Mouse (Mus musculus) neural tube, embryonic 13.5 days (tissue): ENCODE data around the gene Tmem151b. TPM values are rescaled to one million over a fixed set of nuclear protein-coding genes. Genes with fewer than 3 reads are reported as not detected.

Experiments
- ATAC-seq: fragments of 200-750 bp; cut with Nextera tagmentation; 2 replicates; pipeline ENCODE4 v1.8.0; 2017; ENCODE audit warnings: low read depth, mild to moderate bottlenecking, moderate TSS enrichment, moderate library complexity
- H3K27ac ChIP-seq: fragments of 300-500 bp; sonication (generic); replicated peaks from 2 replicates; pipeline ENCODE4 v1.5.1; 2015; ENCODE audit warnings: moderate library complexity, mild to moderate bottlenecking, inconsistent platforms
- H3K27me3 ChIP-seq: fragments of 300-500 bp; sonication (generic); 2 replicates; pipeline ENCODE4 v1.6.1; 2015; ENCODE audit warnings: mild to moderate bottlenecking, inconsistent platforms
- H3K36me3 ChIP-seq: fragments of 300-500 bp; sonication (generic); 2 replicates; pipeline ENCODE4 v1.6.1; 2015; ENCODE audit warnings: mild to moderate bottlenecking, inconsistent platforms
- H3K4me1 ChIP-seq: fragments of 300-500 bp; sonication (generic); replicated peaks from 2 replicates; pipeline ENCODE4 v1.6.1; 2015; ENCODE audit warnings: inconsistent platforms
- H3K4me2 ChIP-seq: fragments of 300-500 bp; sonication (generic); 2 replicates; pipeline ENCODE4 v1.6.1; 2015; ENCODE audit warnings: inconsistent platforms, mild to moderate bottlenecking, moderate library complexity
- H3K4me3 ChIP-seq: fragments of 300-500 bp; sonication (generic); 2 replicates; pipeline ENCODE4 v1.5.1; 2015; ENCODE audit warnings: mild to moderate bottlenecking, inconsistent platforms
- H3K9ac ChIP-seq: fragments of 300-500 bp; sonication (generic); 2 replicates; pipeline ENCODE4 v1.6.1; 2015; ENCODE audit warnings: moderate library complexity, mild to moderate bottlenecking, inconsistent platforms
- H3K9me3 ChIP-seq: fragments of 300-500 bp; sonication (generic); 2 replicates; pipeline ENCODE4 v1.6.1; 2016; ENCODE audit warnings: inconsistent platforms
- WGBS: fragments of 180-500 bp; shearing (Covaris S2); methylation state at CpG from one replicate; pipeline ENCODE4 v1.1.7; 2015; 5-methylcytosine and 5-hydroxymethylcytosine counted together
- polyA plus RNA-seq: library from polyadenylated mRNA; unstranded; fragments of >200 nt; fragmentation: Nextera tagmentation; extraction: Ambion mirVana; gene quantifications from 2 replicates; pipeline ENCODE4 v1.2.1, GENCODE M21; 2015

Tmem151b gene
- polyA plus RNA-seq, 1 experiment from 2014 or later = 22.6 TPM

DNA sequence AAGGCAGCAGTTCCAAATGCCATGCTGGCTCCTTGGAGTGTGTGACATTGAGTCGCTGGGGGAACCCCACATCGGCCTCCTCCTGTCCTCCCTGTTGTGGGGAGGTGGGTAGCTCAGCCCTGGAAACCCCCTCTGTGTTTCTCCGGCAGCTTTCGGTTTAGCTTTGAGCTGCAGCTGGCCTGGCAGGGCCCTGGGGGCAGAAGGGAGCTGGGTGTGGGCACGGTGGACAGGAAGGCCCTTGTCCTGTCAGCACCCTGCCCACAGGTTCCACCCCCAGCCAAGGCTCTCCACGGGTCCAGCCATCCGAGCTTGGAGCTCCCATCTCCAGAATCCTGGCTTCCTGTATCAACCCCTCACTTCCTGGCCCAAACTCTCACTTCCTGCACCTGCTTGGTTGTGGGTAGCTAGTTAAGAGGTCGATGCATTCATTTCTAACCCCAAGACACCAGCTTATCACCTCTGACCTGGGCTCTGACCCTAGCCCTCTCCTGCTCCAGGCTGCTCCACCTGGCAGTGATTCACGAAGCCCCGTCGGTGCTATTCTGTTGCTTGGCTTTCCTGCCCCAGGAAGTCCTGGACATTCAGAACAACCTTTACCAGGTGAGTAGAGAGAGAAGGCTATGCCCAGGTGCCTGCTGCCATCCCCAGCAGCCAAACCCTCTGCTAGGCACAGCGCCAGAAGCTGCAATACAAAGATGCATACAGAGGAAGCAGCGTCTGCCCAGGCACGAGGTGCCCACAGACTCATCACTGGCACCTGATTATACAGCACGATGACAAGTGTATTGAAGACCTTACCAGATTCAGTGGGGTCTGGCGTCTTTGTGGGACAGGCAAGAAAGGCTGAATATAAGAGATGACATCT, 8.8 kb upstream of the Tmem151b start:
- Histone ChIP-seq H3K4me3 (no peak overlapping the region), H3K27me3 (peaks cover 11% of the 10 kb centered on the region), H3K27ac (no peak overlapping the region), H3K36me3 (no peaks in the 10 kb centered on the region), H3K9ac (no peak overlapping the region), H3K4me2 (no peak overlapping the region), H3K9me3 (no peaks in the 10 kb centered on the region), H3K4me1 (peaks cover 20% of the 10 kb centered on the region)
- ATAC-seq = no peak
- WGBS = 73% methylated on average over 16 of the region's 16 CpGs

DNA sequence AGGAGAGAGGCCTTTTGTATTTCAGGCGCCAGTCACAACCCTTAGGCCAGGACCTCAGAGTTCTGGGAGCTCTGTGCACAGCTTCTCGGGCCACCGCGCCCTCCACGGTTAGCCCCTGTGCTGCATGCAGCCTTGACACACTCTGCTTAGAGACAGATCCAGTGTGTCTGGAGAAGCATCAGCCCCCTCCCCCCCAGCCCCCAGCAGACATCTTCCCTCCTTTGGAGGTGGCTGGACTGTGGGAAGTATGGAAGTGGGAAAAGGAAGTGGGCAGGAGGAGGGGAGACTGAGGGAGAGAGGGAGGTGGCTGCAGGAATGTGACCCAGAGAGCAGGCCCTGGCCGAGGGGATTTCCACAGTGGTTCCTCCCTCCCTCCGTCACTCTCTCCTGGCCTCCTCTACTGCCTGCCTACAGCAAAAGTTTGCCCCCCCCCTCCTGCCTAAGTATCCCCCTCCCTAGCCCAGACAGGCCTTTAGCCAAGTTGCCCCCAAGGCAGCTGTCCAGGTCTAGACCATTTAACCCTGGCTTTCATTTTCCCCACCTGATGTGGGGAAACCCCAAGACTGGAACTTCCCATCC, 7.9 kb upstream of the Tmem151b start:
- Histone ChIP-seq H3K36me3 (no peaks in the 10 kb centered on the region), H3K9me3 (no peaks in the 10 kb centered on the region), H3K4me1 (peaks cover 20% of the 10 kb centered on the region), H3K27me3 (peaks cover 14% of the 10 kb centered on the region), H3K9ac (0 out of 2 replicates have a peak overlapping the region, but pooled peaks have one; percentile 31), H3K27ac (no peak overlapping the region), H3K4me2 (no peak overlapping the region), H3K4me3 (no peak overlapping the region)
- ATAC-seq = no peak
- WGBS = 68% methylated on average over 7 of the region's 7 CpGs

DNA sequence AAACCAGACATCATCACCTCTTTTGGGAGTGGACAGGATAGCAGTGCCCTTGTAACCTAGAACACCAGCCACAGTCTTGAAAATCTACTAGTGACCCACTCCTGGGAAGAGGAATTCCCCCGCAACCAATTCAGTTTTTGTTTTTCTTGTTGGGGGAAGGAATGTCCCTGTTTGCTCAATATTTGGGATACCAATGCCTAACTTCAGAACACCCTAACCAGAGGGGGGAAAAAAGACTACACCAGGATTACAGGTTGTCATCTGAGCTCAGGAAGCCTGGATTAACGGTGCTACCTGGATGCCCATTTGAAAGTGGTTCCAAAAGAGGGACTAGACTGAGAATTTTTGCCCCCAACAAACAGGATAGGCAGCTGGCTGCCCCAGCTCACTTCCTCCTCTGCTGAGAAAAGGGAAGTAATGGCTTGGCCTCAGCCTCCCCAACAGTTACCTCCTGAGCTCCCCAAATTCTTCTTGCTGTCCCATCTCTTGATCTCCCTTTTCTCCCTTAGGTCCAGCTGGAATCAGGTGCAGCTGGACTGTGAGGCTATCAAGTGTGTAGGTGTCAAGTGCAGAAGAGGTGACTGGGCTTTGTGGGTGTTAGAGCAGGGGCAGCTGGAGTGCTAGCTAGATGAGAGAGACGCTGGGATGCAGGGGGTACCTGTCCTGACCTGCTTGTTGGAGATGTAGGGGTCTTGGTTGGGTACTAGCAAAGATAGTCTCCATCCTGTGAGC, 7.2 kb upstream of the Tmem151b start:
- 73% methylated on average over 3 of the region's 3 CpGs for WGBS
- H3K4me2 ChIP-seq = peak overlapping the region; percentile 97
- no peaks in the 10 kb centered on the region for H3K9me3 ChIP-seq
- ATAC-seq = no peak
- peak overlapping the region; percentile 81; the same call in 1 of the 2 replicates for H3K9ac ChIP-seq
- peaks cover 14% of the 10 kb centered on the region for H3K27me3 ChIP-seq
- no peaks in the 10 kb centered on the region for H3K36me3 ChIP-seq
- peaks cover 24% of the 10 kb centered on the region for H3K4me1 ChIP-seq
- H3K27ac ChIP-seq = no peak overlapping the region
- peak overlapping the region; percentile 67 for H3K4me3 ChIP-seq

- Histone ChIP-seq H3K4me2 (peak overlapping the region; percentile 97), H3K27me3 (peaks cover 16% of the 10 kb centered on the region), H3K9me3 (no peaks in the 10 kb centered on the region), H3K36me3 (no peaks in the 10 kb centered on the region), H3K4me3 (peak overlapping the region; percentile 67), H3K27ac (no peak overlapping the region), H3K4me1 (peaks cover 26% of the 10 kb centered on the region), H3K9ac (peak overlapping the region; percentile 81)
- 5% methylated on average over 14 of the region's 14 CpGs for WGBS
- 0 out of 2 replicates have a peak, but pooled peaks have one; percentile 2 for ATAC-seq
Observed at GRCm38 (mm10) chr17:45556107-45556489, 6.6 kb upstream of the Tmem151b start.

GRCm38 (mm10) chr17:45555452-45556106, 6.1 kb upstream of the Tmem151b start, which contains the start of gene Nfkbie:
Gene Nfkbie (plus strand): TSS chr17:45555703.
- under 1% methylated on average over 45 of the region's 45 CpGs for WGBS
- peak; percentile 82 for ATAC-seq
- H3K9ac ChIP-seq = peak within 1 kb of the TSS; percentile 81
- no peak within 1 kb of the TSS for H3K27ac ChIP-seq
- H3K27me3 ChIP-seq = peaks cover 21% of the 10 kb centered on the region
- H3K36me3 ChIP-seq = no peaks in the 10 kb centered on the region
- no peaks in the 10 kb centered on the region for H3K9me3 ChIP-seq
- H3K4me3 ChIP-seq = peak within 1 kb of the TSS; percentile 67
- peak within 1 kb of the TSS; percentile 97 for H3K4me2 ChIP-seq
- peaks cover 26% of the 10 kb centered on the region for H3K4me1 ChIP-seq

- WGBS = 65% methylated on average over 1 of the region's 1 CpGs
- H3K4me2 ChIP-seq = no peak overlapping the region
- ATAC-seq = no peak
- H3K27me3 ChIP-seq = peaks cover 25% of the 10 kb centered on the region
- H3K27ac ChIP-seq = no peak overlapping the region
- H3K9me3 ChIP-seq = no peaks in the 10 kb centered on the region
- no peaks in the 10 kb centered on the region for H3K36me3 ChIP-seq
- H3K4me1 ChIP-seq = peaks cover 35% of the 10 kb centered on the region
- no peak overlapping the region for H3K4me3 ChIP-seq
- H3K9ac ChIP-seq = no peak overlapping the region
Observed at GRCm38 (mm10) chr17:45554420-45554819, 4.9 kb upstream of the Tmem151b start.

DNA sequence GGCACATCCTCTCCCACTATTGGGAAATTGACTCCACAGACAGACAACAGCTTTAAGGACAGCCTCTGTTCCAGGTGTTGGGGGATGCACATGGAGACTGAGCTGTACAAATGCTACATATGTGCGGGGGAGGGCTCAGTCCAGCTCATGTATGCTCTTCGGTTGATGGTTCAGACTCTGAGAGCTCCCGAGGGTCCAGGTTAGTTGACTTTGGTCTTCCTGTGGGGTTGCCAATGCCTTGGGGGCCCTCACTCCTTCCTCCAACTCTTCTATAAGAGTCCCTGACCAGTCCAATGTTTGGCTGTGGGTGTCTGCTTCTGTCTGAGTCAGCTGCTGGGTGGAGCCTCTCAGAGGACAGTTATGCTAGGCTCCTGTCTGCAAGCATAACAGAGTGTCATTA, 3.6 kb upstream of the Tmem151b start:
- peaks cover 29% of the 10 kb centered on the region for H3K27me3 ChIP-seq
- no peak overlapping the region for H3K9ac ChIP-seq
- WGBS = 82% methylated on average over 3 of the region's 3 CpGs

DNA sequence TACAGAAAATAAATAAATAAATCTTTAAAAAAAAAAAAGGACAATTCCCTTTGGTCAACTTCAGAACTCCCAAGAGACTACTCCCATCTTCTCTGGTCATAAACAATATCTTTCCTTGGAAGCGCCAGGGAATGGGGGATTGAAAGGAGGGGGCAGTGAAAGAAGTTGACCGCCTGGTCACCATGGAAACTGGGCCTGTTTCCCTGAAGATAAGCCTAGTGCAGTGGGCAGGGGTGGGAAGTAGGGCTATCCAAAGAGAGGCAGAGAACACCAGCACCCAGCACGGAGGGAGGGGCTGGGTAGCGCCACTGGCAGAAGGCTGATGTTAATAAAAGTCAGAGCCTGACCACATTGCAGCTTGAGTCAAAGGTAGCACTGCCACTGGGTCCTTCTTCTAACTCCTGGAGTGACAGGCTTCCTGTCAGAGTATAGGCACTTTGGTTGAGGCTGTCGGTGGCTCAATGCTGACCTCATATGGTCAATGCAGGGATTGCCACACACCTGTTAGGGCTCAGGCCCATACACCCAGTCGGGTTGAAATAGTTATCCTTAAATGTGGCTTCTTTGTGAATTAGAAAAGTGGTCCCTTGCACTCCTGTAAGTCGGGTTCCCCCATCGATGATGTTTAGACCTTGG, 2.5 kb upstream of the Tmem151b start:
- H3K27ac ChIP-seq = no peak overlapping the region
- no peak overlapping the region for H3K4me2 ChIP-seq
- H3K4me1 ChIP-seq = peaks cover 49% of the 10 kb centered on the region
- no peak overlapping the region for H3K9ac ChIP-seq
- H3K9me3 ChIP-seq = no peaks in the 10 kb centered on the region
- H3K27me3 ChIP-seq = peaks cover 36% of the 10 kb centered on the region
- no peak overlapping the region for H3K4me3 ChIP-seq
- WGBS = 2% methylated on average over 8 of the region's 8 CpGs
- peaks cover under 1% of the 10 kb centered on the region for H3K36me3 ChIP-seq
- ATAC-seq = no peak

More for the DNA sequence above, 3.6 kb upstream of the Tmem151b start:
- H3K4me3 ChIP-seq = no peak overlapping the region
- no peak overlapping the region for H3K4me2 ChIP-seq
- peaks cover 41% of the 10 kb centered on the region for H3K4me1 ChIP-seq
- ATAC-seq = no peak
- H3K36me3 ChIP-seq = no peaks in the 10 kb centered on the region
- H3K9me3 ChIP-seq = no peaks in the 10 kb centered on the region
- H3K27ac ChIP-seq = no peak overlapping the region

DNA sequence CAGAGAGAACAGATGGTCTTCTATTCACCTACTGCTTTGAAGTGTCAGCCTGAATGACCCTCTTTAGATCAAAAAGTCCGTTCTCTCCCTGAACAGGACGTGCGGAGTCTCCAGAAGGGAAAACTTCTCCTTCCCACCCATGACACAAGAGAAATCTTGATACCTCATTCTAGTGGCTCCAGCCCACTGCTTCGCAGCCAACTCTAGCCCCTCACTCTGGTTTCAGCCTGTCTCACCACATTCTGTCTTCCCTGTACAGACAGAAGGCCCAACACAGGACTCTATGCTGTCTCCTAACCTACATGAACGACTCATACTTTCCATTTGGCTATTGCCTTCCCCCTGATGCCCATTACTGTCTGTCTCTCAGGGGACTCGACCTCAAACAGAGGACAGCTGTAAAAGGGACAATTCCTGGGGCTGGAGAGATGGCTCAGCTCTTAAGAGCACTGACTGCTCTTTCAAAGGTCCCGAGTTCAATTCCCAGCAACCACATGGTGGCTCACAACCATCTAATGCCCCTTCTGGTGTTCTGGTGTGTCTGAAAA, 1.8 kb upstream of the Tmem151b start:
- Histone ChIP-seq H3K36me3 (peaks cover 7% of the 10 kb centered on the region), H3K9ac (no peak overlapping the region), H3K4me3 (no peak overlapping the region), H3K27ac (no peak overlapping the region), H3K9me3 (no peaks in the 10 kb centered on the region), H3K4me2 (no peak overlapping the region), H3K4me1 (peaks cover 45% of the 10 kb centered on the region), H3K27me3 (peaks cover 36% of the 10 kb centered on the region)
- ATAC-seq = no peak
- WGBS = 33% methylated on average over 7 of the region's 7 CpGs

GRCm38 (mm10) chr17:45550253-45550652, 776 bp upstream of the Tmem151b start:
- Histone ChIP-seq H3K9me3 (no peaks in the 10 kb centered on the region), H3K4me2 (peak overlapping the region; percentile 66), H3K4me3 (peak overlapping the region; percentile 76), H3K36me3 (peaks cover 12% of the 10 kb centered on the region), H3K27ac (no peak overlapping the region), H3K9ac (peak overlapping the region; percentile 97; the same call in 1 of the 2 replicates), H3K4me1 (peaks cover 47% of the 10 kb centered on the region), H3K27me3 (peaks cover 46% of the 10 kb centered on the region)
- WGBS = 31% methylated on average over 5 of the region's 5 CpGs
- ATAC-seq = no peak
